Mouse (Mus musculus) embryonic facial prominence, embryonic 15.5 days (tissue): ENCODE measurements at regions not wholly inside any gene's neighbourhood (a gene's known extent, or its start where the extent isn't known, plus 50 kb on each side); places are given as distances from the start of the nearest gene placed in this dataset.

Experiments
- ATAC-seq: fragments of 200-750 bp; cut with Nextera tagmentation; 2 replicates; pipeline ENCODE4 v1.8.0; 2017; ENCODE audit warnings: low read depth, moderate TSS enrichment; ENCODE audit not compliant: insufficient number of reproducible peaks, low FRiP score, low TSS enrichment
- H3K27ac ChIP-seq: fragments of 300-500 bp; sonication (generic); replicated peaks from 2 replicates; pipeline ENCODE4 v1.5.1; 2015; ENCODE audit warnings: mild to moderate bottlenecking, inconsistent platforms
- H3K27me3 ChIP-seq: fragments of 300-500 bp; sonication (generic); 2 replicates; pipeline ENCODE4 v1.6.1; 2015; ENCODE audit warnings: inconsistent platforms
- H3K36me3 ChIP-seq: fragments of 300-500 bp; sonication (generic); 2 replicates; pipeline ENCODE4 v1.6.1; 2015; ENCODE audit warnings: mild to moderate bottlenecking, inconsistent platforms
- H3K4me1 ChIP-seq: fragments of 300-500 bp; sonication (generic); 2 replicates; pipeline ENCODE4 v1.6.1; 2015; ENCODE audit warnings: inconsistent platforms
- H3K4me2 ChIP-seq: fragments of 300-500 bp; sonication (generic); replicated peaks from 2 replicates; pipeline ENCODE4 v1.6.1; 2015; ENCODE audit warnings: mild to moderate bottlenecking, inconsistent platforms
- H3K4me3 ChIP-seq: fragments of 300-500 bp; sonication (generic); replicated peaks from 2 replicates; pipeline ENCODE4 v1.5.1; 2015; ENCODE audit warnings: mild to moderate bottlenecking, inconsistent platforms
- H3K9ac ChIP-seq: fragments of 300-500 bp; sonication (generic); 2 replicates; pipeline ENCODE4 v1.6.1; 2015; ENCODE audit warnings: inconsistent platforms
- H3K9me3 ChIP-seq: fragments of 300-500 bp; sonication (generic); replicated peaks from 2 replicates; pipeline ENCODE4 v1.6.1; 2016; ENCODE audit warnings: inconsistent platforms
- WGBS: fragments of 180-500 bp; shearing (Covaris S2); methylation state at CpG from one replicate; pipeline ENCODE4 v1.1.7; 2015; 5-methylcytosine and 5-hydroxymethylcytosine counted together

- Histone ChIP-seq H3K9ac (no peak overlapping the region), H3K36me3 (no peaks in the 10 kb centered on the region), H3K4me2 (no peak overlapping the region), H3K9me3 (no peaks in the 10 kb centered on the region), H3K4me3 (no peak overlapping the region), H3K27me3 (no peaks in the 10 kb centered on the region), H3K27ac (peak overlapping the region; percentile 85), H3K4me1 (peaks cover 38% of the 10 kb centered on the region)
- 47% methylated on average over 14 of the region's 14 CpGs for WGBS
- ATAC-seq: peak; percentile 82
Measured at GRCm38 (mm10) chr13:60417436-60418158, 184.2 kb upstream of the Dapk1 start.

GRCm38 (mm10) chr13:60420386-60420785, 181.4 kb upstream of the Dapk1 start:
- H3K9me3 ChIP-seq: no peaks in the 10 kb centered on the region
- no peak overlapping the region for H3K9ac ChIP-seq
- no peak for ATAC-seq
- WGBS: 71% methylated on average over 7 of the region's 7 CpGs
- no peak overlapping the region for H3K27ac ChIP-seq
- H3K4me3 ChIP-seq: no peak overlapping the region
- no peaks in the 10 kb centered on the region for H3K27me3 ChIP-seq
- no peaks in the 10 kb centered on the region for H3K36me3 ChIP-seq
- H3K4me1 ChIP-seq: peaks cover 41% of the 10 kb centered on the region
- no peak overlapping the region for H3K4me2 ChIP-seq

GRCm38 (mm10) chr13:60420842-60421696, 180.7 kb upstream of the Dapk1 start:
- H3K9ac ChIP-seq: no peak overlapping the region
- H3K36me3 ChIP-seq: no peaks in the 10 kb centered on the region
- WGBS: 50% methylated on average over 3 of the region's 3 CpGs
- no peak overlapping the region for H3K4me2 ChIP-seq
- H3K9me3 ChIP-seq: no peaks in the 10 kb centered on the region
- H3K4me3 ChIP-seq: no peak overlapping the region
- no peaks in the 10 kb centered on the region for H3K27me3 ChIP-seq
- peaks cover 44% of the 10 kb centered on the region for H3K4me1 ChIP-seq
- ATAC-seq: no peak
- no peak overlapping the region for H3K27ac ChIP-seq

GRCm38 (mm10) chr13:60424267-60424666, 177.5 kb upstream of the Dapk1 start:
- Histone ChIP-seq H3K27ac (no peak overlapping the region), H3K27me3 (no peaks in the 10 kb centered on the region), H3K9me3 (no peaks in the 10 kb centered on the region), H3K4me2 (no peak overlapping the region), H3K4me3 (no peak overlapping the region), H3K9ac (no peak overlapping the region), H3K36me3 (no peaks in the 10 kb centered on the region), H3K4me1 (peaks cover 43% of the 10 kb centered on the region)
- ATAC-seq: no peak
- WGBS: 58% methylated on average over 6 of the region's 6 CpGs

DNA sequence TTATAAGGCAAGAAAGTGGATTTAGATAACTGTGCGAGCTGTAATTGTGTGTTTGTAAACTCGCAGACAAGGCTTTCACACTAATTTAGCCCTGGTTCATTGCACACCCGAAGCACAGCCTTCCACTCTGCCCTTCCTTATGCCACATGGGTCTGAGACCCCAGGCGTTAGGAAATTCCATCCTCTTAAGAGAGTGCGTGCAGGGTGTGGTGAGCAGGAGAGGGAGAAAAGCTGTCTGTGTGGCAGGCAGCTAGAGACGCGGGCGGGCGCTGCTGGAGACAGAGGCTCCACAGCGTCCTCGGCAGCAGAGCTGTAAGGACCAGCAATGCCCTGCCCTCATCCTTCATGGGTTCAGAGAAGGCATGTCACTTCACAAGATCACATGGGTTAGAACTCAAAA, 176.6 kb upstream of the Dapk1 start:
- Histone ChIP-seq H3K9ac (no peak overlapping the region), H3K9me3 (no peaks in the 10 kb centered on the region), H3K4me2 (no peak overlapping the region), H3K4me3 (no peak overlapping the region), H3K36me3 (no peaks in the 10 kb centered on the region), H3K4me1 (peaks cover 41% of the 10 kb centered on the region), H3K27me3 (no peaks in the 10 kb centered on the region), H3K27ac (peak overlapping the region; percentile 45)
- 40% methylated on average over 11 of the region's 11 CpGs for WGBS
- ATAC-seq: peak; percentile 77; the same call in 1 of the 2 replicates

- Histone ChIP-seq H3K27me3 (no peaks in the 10 kb centered on the region), H3K36me3 (no peaks in the 10 kb centered on the region), H3K9ac (no peak overlapping the region), H3K9me3 (no peaks in the 10 kb centered on the region), H3K4me1 (peaks cover 36% of the 10 kb centered on the region), H3K4me3 (no peak overlapping the region), H3K27ac (peak overlapping the region; percentile 45), H3K4me2 (no peak overlapping the region)
- ATAC-seq: no peak
- WGBS: 59% methylated on average over 6 of the region's 6 CpGs
Measured at GRCm38 (mm10) chr13:60425556-60425955, 176.2 kb upstream of the Dapk1 start.

- Histone ChIP-seq H3K4me1 (peaks cover 33% of the 10 kb centered on the region), H3K4me3 (no peak overlapping the region), H3K27ac (peak overlapping the region; percentile 22; the same call in 1 of the 2 replicates), H3K4me2 (no peak overlapping the region), H3K36me3 (no peaks in the 10 kb centered on the region), H3K9ac (no peak overlapping the region), H3K27me3 (no peaks in the 10 kb centered on the region), H3K9me3 (no peaks in the 10 kb centered on the region)
- WGBS: 68% methylated on average over 12 of the region's 12 CpGs
- ATAC-seq: 0 out of 2 replicates have a peak, but pooled peaks have one; percentile 15
Measured at GRCm38 (mm10) chr13:60426192-60426840, 175.4 kb upstream of the Dapk1 start.

GRCm38 (mm10) chr13:60427077-60427476, 174.7 kb upstream of the Dapk1 start:
- no peak for ATAC-seq
- 38% methylated on average over 7 of the region's 7 CpGs for WGBS
- Histone ChIP-seq H3K27me3 (no peaks in the 10 kb centered on the region), H3K27ac (no peak overlapping the region), H3K4me2 (peak overlapping the region; percentile 9; the same call in 1 of the 2 replicates), H3K9ac (no peak overlapping the region), H3K36me3 (no peaks in the 10 kb centered on the region), H3K9me3 (no peaks in the 10 kb centered on the region), H3K4me3 (no peak overlapping the region), H3K4me1 (peaks cover 33% of the 10 kb centered on the region)

GRCm38 (mm10) chr13:60427755-60428385, 173.9 kb upstream of the Dapk1 start:
- Histone ChIP-seq H3K4me2 (peak overlapping the region; percentile 9), H3K4me3 (no peak overlapping the region), H3K9ac (no peak overlapping the region), H3K27ac (peak overlapping the region; percentile 23; the same call in 1 of the 2 replicates), H3K9me3 (0 out of 2 replicates have a peak, but pooled peaks cover under 1% of the 10 kb centered on the region), H3K36me3 (no peaks in the 10 kb centered on the region), H3K27me3 (no peaks in the 10 kb centered on the region), H3K4me1 (peaks cover 33% of the 10 kb centered on the region)
- ATAC-seq: no peak
- WGBS: 20% methylated on average over 12 of the region's 12 CpGs

DNA sequence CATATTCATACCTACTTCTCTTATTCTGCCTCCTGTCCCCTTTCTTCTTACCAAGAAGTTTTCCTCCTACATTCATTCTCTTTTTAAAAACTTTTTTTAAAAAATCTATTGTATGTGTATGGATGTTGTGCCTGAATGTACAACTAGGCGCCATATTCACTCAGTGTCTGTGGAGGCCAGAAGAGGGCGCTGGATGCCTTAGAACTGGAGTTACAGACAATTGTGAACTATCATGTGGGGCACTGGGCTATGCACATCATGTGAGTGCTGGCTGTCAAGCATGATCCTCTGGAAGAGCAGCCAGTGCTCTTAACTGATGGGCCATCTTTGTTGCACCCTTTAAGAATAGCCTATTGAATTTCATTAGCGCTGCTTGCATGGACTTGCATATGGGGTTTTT, 172.6 kb upstream of the Dapk1 start:
- Histone ChIP-seq H3K9ac (no peak overlapping the region), H3K9me3 (0 out of 2 replicates have a peak, but pooled peaks cover 3% of the 10 kb centered on the region), H3K27ac (no peak overlapping the region), H3K4me1 (peaks cover 37% of the 10 kb centered on the region), H3K36me3 (no peaks in the 10 kb centered on the region), H3K4me3 (no peak overlapping the region), H3K4me2 (no peak overlapping the region), H3K27me3 (no peaks in the 10 kb centered on the region)
- no peak for ATAC-seq
- 76% methylated on average over 3 of the region's 3 CpGs for WGBS
